Mouse (Mus musculus): ENCODE results near the gene Psmb8. TPM values are rescaled to one million over a fixed set of nuclear protein-coding genes. Genes with fewer than 3 reads are reported as not detected.

The Psmb8 gene
- 13.8 TPM for polyA plus RNA-seq (2015; fragmentation: Illumina TruSeq; extraction: RNeasy Lipid Tissue Mini Kit (QIAGEN cat#74804); ENCODE audit: insufficient read depth, low read depth, low replicate concordance)

GRCm38 (mm10) chr17:34196941-34197894 is at the start of gene Psmb8:
Gene Psmb8, plus strand, starts transcription at chr17:34197721.

DNA sequence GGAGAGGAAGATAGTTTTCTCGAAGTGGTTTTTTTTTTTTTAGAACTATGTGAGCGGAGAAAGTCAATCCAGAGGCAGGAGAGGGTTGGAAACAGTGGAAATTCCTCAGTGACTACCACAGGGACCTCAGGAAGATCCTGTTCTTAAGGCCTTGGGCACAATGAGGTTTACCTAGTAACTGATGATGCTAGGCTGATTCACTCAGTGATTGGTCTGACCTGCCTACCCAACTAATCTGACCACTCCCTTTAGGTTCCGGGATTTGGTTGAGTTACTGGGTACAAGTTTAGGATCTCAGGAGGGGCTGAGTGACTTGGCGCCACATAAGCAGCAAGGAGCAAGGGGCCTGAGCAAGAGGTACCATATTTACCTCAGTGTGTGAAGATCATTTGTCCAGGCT is 44.6 kb upstream of the Psmb8 start, which contains the start of gene H2-DMb1:
H2-DMb1 (plus strand) TSS at position 150 of the 400 bp plus-strand sequence.

GRCm38 (mm10) chr17:34187261-34187916 is 10.1 kb upstream of the Psmb8 start, which contains the start of the genes Tap1 and Psmb9:
Gene Tap1, plus strand, starts transcription at chr17:34187553.
Gene Psmb9, minus strand, starts transcription at chr17:34187764.

GRCm38 (mm10) chr17:34203444-34203843 is 5.9 kb downstream of the Psmb8 start, which contains the start of gene Tap2:
Gene Tap2, plus strand, starts transcription at chr17:34203527.

DNA sequence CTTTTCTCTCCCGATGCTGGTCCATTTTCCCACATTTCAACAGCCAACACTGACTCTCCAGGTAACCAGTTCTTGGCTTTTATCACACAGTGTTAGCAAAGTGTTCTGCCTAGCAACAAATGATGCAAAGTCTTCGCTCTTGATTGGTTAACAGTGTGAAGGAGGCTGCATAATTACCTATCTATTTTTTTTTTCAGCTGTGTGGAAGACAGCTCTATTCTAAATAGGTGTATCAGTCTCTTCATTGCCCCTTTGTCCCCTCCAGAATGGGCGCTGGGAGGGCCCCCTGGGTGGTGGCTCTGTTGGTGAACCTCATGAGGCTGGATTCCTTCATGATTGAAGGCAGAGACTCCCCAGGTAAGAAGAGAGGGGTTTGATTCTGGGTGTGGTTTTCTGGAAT is 41.2 kb downstream of the Psmb8 start, which contains the start of gene H2-Ob:
H2-Ob (plus strand) TSS at position 198 of the 400 bp plus-strand sequence.

Other genes starting within 250 kb of the Psmb8 start
- gene B3galt4, start 246.2 kb upstream of the Psmb8 start, polyA plus RNA-seq (2015; fragmentation: Illumina TruSeq; extraction: RNeasy Lipid Tissue Mini Kit (QIAGEN cat#74804); ENCODE audit: insufficient read depth, low read depth, low replicate concordance): 2.8 TPM
- 12.3 TPM for gene Vps52, start 241.9 kb upstream of the Psmb8 start, polyA plus RNA-seq (2015; fragmentation: Illumina TruSeq; extraction: RNeasy Lipid Tissue Mini Kit (QIAGEN cat#74804); ENCODE audit: insufficient read depth, low read depth, low replicate concordance)
- 762 TPM for gene Rps18, start 241.7 kb upstream of the Psmb8 start, polyA plus RNA-seq (2015; fragmentation: Illumina TruSeq; extraction: RNeasy Lipid Tissue Mini Kit (QIAGEN cat#74804); ENCODE audit: insufficient read depth, low read depth, low replicate concordance)
- 424 TPM for gene H2-K1, start 197.4 kb upstream of the Psmb8 start, polyA plus RNA-seq (2015; fragmentation: Illumina TruSeq; extraction: RNeasy Lipid Tissue Mini Kit (QIAGEN cat#74804); ENCODE audit: insufficient read depth, low read depth, low replicate concordance)
- 14.0 TPM for gene Ring1, start 173.0 kb upstream of the Psmb8 start, polyA plus RNA-seq (2015; fragmentation: Illumina TruSeq; extraction: RNeasy Lipid Tissue Mini Kit (QIAGEN cat#74804); ENCODE audit: insufficient read depth, low read depth, low replicate concordance)
- gene H2-Ke6, start 169.7 kb upstream of the Psmb8 start, polyA plus RNA-seq (2015; fragmentation: Illumina TruSeq; extraction: RNeasy Lipid Tissue Mini Kit (QIAGEN cat#74804); ENCODE audit: insufficient read depth, low read depth, low replicate concordance): 55.1 TPM
- gene Slc39a7, start 166.0 kb upstream of the Psmb8 start, polyA plus RNA-seq (2015; fragmentation: Illumina TruSeq; extraction: RNeasy Lipid Tissue Mini Kit (QIAGEN cat#74804); ENCODE audit: insufficient read depth, low read depth, low replicate concordance): 42.1 TPM
- gene Rxrb, start 165.9 kb upstream of the Psmb8 start, polyA plus RNA-seq (2015; fragmentation: Illumina TruSeq; extraction: RNeasy Lipid Tissue Mini Kit (QIAGEN cat#74804); ENCODE audit: insufficient read depth, low read depth, low replicate concordance): 19.4 TPM
- 1.9 TPM for gene Col11a2, start 158.3 kb upstream of the Psmb8 start, polyA plus RNA-seq (2015; fragmentation: Illumina TruSeq; extraction: RNeasy Lipid Tissue Mini Kit (QIAGEN cat#74804); ENCODE audit: insufficient read depth, low read depth, low replicate concordance)
- gene H2-Oa, start 105.4 kb upstream of the Psmb8 start, polyA plus RNA-seq (2015; fragmentation: Illumina TruSeq; extraction: RNeasy Lipid Tissue Mini Kit (QIAGEN cat#74804); ENCODE audit: insufficient read depth, low read depth, low replicate concordance): not detected
- 2.6 TPM for gene H2-DMa, start 78.2 kb upstream of the Psmb8 start, polyA plus RNA-seq (2015; fragmentation: Illumina TruSeq; extraction: RNeasy Lipid Tissue Mini Kit (QIAGEN cat#74804); ENCODE audit: insufficient read depth, low read depth, low replicate concordance)
- gene Brd2, start 75.1 kb upstream of the Psmb8 start, polyA plus RNA-seq (2015; fragmentation: Illumina TruSeq; extraction: RNeasy Lipid Tissue Mini Kit (QIAGEN cat#74804); ENCODE audit: insufficient read depth, low read depth, low replicate concordance): 51.9 TPM
- gene H2-DMb2, start 54.4 kb upstream of the Psmb8 start, polyA plus RNA-seq (2015; fragmentation: Illumina TruSeq; extraction: RNeasy Lipid Tissue Mini Kit (QIAGEN cat#74804); ENCODE audit: insufficient read depth, low read depth, low replicate concordance): 1.9 TPM
- gene H2-DMb1, start 44.6 kb upstream of the Psmb8 start, polyA plus RNA-seq (2015; fragmentation: Illumina TruSeq; extraction: RNeasy Lipid Tissue Mini Kit (QIAGEN cat#74804); ENCODE audit: insufficient read depth, low read depth, low replicate concordance): 7.8 TPM
- 6.3 TPM for gene Tap1, start 10.2 kb upstream of the Psmb8 start, polyA plus RNA-seq (2015; fragmentation: Illumina TruSeq; extraction: RNeasy Lipid Tissue Mini Kit (QIAGEN cat#74804); ENCODE audit: insufficient read depth, low read depth, low replicate concordance)
- gene Psmb9, start 10.0 kb upstream of the Psmb8 start, polyA plus RNA-seq (2015; fragmentation: Illumina TruSeq; extraction: RNeasy Lipid Tissue Mini Kit (QIAGEN cat#74804); ENCODE audit: insufficient read depth, low read depth, low replicate concordance): 9.2 TPM
- gene Tap2, start 5.8 kb downstream of the Psmb8 start, polyA plus RNA-seq (2015; fragmentation: Illumina TruSeq; extraction: RNeasy Lipid Tissue Mini Kit (QIAGEN cat#74804); ENCODE audit: insufficient read depth, low read depth, low replicate concordance): 9.1 TPM
- gene H2-Ob, start 41.2 kb downstream of the Psmb8 start, polyA plus RNA-seq (2015; fragmentation: Illumina TruSeq; extraction: RNeasy Lipid Tissue Mini Kit (QIAGEN cat#74804); ENCODE audit: insufficient read depth, low read depth, low replicate concordance): 2.1 TPM
- gene H2-Ab1, start 60.0 kb downstream of the Psmb8 start, polyA plus RNA-seq (2015; fragmentation: Illumina TruSeq; extraction: RNeasy Lipid Tissue Mini Kit (QIAGEN cat#74804); ENCODE audit: insufficient read depth, low read depth, low replicate concordance): 44.7 TPM
- 56.9 TPM for gene H2-Aa, start 90.1 kb downstream of the Psmb8 start, polyA plus RNA-seq (2015; fragmentation: Illumina TruSeq; extraction: RNeasy Lipid Tissue Mini Kit (QIAGEN cat#74804); ENCODE audit: insufficient read depth, low read depth, low replicate concordance)
- 37.0 TPM for gene H2-Eb1, start 108.1 kb downstream of the Psmb8 start, polyA plus RNA-seq (2015; fragmentation: Illumina TruSeq; extraction: RNeasy Lipid Tissue Mini Kit (QIAGEN cat#74804); ENCODE audit: insufficient read depth, low read depth, low replicate concordance)
- not detected for gene H2-Eb2, start 127.9 kb downstream of the Psmb8 start, polyA plus RNA-seq (2015; fragmentation: Illumina TruSeq; extraction: RNeasy Lipid Tissue Mini Kit (QIAGEN cat#74804); ENCODE audit: insufficient read depth, low read depth, low replicate concordance)
- gene Btnl2, start 157.1 kb downstream of the Psmb8 start, polyA plus RNA-seq (2015; fragmentation: Illumina TruSeq; extraction: RNeasy Lipid Tissue Mini Kit (QIAGEN cat#74804); ENCODE audit: insufficient read depth, low read depth, low replicate concordance): not detected
- not detected for gene Btnl1, start 179.4 kb downstream of the Psmb8 start, polyA plus RNA-seq (2015; fragmentation: Illumina TruSeq; extraction: RNeasy Lipid Tissue Mini Kit (QIAGEN cat#74804); ENCODE audit: insufficient read depth, low read depth, low replicate concordance)
- gene BC051142, start 201.1 kb downstream of the Psmb8 start, polyA plus RNA-seq (2015; fragmentation: Illumina TruSeq; extraction: RNeasy Lipid Tissue Mini Kit (QIAGEN cat#74804); ENCODE audit: insufficient read depth, low read depth, low replicate concordance): 4.2 TPM

Measured in pancreas, adult 10 weeks (tissue).